Mouse (Mus musculus): ENCODE data around the gene Wipf2. TPM values are rescaled to one million over a fixed set of nuclear protein-coding genes. Genes with fewer than 3 reads are reported as not detected.

Wipf2 gene
- polyA plus RNA-seq, 1 experiment: 11.3 TPM

- H3K4me1 ChIP-seq (ENCODE audit: control insufficient read depth, insufficient read depth, low read length): no peaks in the 10 kb centered on the region; the same call in 1 of the 2 replicates
- H3K4me3 ChIP-seq (replicated peaks; ENCODE audit: control insufficient read depth, low read depth, low read length): peak overlapping the region; percentile 88
- under 1% methylated on average over 38 of the region's 39 CpGs for WGBS
- H3K27ac ChIP-seq (ENCODE audit: control insufficient read depth, insufficient read depth, low read depth, low read length, poor library complexity): peak overlapping the region; percentile 75
- TF ChIP-seq CTCF (IDR thresholded peaks at IDR 0.05; ENCODE audit: control insufficient read depth, insufficient read depth, low read length) (no peak), POLR2A (IDR thresholded peaks at IDR 0.05; ENCODE audit: borderline replicate concordance, control insufficient read depth, low read depth, low read length) (no peak)
Observed at GRCm38 (mm10) chr11:98863751-98864429, 452 bp downstream of the Wipf2 start.

DNA sequence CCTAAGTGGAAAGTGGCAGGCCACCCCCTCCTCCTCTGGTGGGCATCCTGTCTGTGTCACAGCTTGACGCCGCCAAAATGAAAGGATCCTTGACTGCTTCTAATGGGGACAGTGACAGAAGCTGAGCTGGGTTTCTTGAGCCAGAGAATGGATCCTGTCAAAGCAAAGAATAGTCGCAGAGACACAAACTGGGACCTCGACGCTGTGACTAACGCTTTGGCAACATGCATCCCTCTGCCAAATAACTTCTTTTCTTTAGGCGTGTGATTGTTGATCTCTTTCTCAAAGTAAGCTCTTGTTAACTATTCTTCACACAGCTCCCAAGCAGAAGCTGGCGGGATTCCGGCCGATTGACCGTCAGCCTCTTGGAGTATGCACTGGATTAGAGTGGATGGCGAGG lies 3.9 kb downstream of the Wipf2 start:
- Histone ChIP-seq H3K4me3 (replicated peaks; ENCODE audit: control insufficient read depth, low read depth, low read length) (no peak overlapping the region), H3K27ac (ENCODE audit: control insufficient read depth, insufficient read depth, low read depth, low read length, poor library complexity) (no peak overlapping the region), H3K4me1 (ENCODE audit: control insufficient read depth, insufficient read depth, low read length) (no peaks in the 10 kb centered on the region; the same call in 1 of the 2 replicates)
- 94% methylated on average over 12 of the region's 12 CpGs for WGBS
- no peak for TF ChIP-seq POLR2A (IDR thresholded peaks at IDR 0.05; ENCODE audit: borderline replicate concordance, control insufficient read depth, low read depth, low read length)
- TF ChIP-seq CTCF (IDR thresholded peaks at IDR 0.05; ENCODE audit: control insufficient read depth, insufficient read depth, low read length): no peak

DNA sequence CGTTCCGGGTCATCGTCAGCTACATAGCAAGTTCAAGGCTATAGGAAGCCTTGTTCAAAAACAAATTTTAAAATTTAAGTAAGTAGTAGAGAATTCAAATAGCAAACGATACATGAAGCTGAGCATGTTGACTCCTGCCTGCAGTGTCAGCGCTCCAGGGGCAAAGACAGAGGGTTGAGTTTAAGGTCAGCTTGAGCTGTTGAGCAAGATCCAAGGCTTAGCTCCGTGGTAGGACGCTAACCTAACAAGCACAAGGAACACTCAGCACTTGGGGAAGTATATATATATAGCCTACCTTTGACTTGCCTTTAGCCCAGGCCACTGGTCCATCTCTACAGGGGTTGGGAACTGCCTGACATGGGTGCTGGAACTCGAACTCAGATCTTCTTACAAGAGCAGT lies 6.5 kb downstream of the Wipf2 start:
- H3K4me3 ChIP-seq (replicated peaks; ENCODE audit: control insufficient read depth, low read depth, low read length): no peak overlapping the region
- 79% methylated on average over 8 of the region's 8 CpGs for WGBS
- no peak for TF ChIP-seq CTCF (IDR thresholded peaks at IDR 0.05; ENCODE audit: control insufficient read depth, insufficient read depth, low read length)
- TF ChIP-seq POLR2A (IDR thresholded peaks at IDR 0.05; ENCODE audit: borderline replicate concordance, control insufficient read depth, low read depth, low read length): no peak
- no peak overlapping the region for H3K27ac ChIP-seq (ENCODE audit: control insufficient read depth, insufficient read depth, low read depth, low read length, poor library complexity)
- H3K4me1 ChIP-seq (ENCODE audit: control insufficient read depth, insufficient read depth, low read length): no peaks in the 10 kb centered on the region; the same call in 1 of the 2 replicates

DNA sequence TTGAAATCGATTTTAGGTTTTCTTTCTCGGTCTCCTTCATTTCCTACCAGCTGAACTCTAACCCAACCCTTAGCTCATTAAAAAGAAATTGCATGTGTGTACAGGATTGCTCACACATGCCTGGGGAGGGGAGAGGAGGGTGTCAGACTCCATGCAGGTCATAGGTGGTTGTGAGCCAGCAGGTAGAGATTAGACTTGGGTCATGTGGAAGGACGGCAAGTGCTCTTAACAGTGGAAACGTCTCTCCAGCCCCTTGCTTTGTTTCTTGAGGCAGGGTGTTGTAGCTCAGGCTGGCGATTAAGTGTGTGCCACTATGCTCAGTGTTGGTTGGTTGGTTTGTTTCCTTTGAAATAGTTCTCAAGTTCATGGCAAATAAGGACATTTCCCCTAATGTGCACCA lies 7.4 kb downstream of the Wipf2 start:
- 72% methylated on average over 5 of the region's 5 CpGs for WGBS
- no peaks in the 10 kb centered on the region; the same call in 1 of the 2 replicates for H3K4me1 ChIP-seq (ENCODE audit: control insufficient read depth, insufficient read depth, low read length)
- H3K4me3 ChIP-seq (replicated peaks; ENCODE audit: control insufficient read depth, low read depth, low read length): no peak overlapping the region
- H3K27ac ChIP-seq (ENCODE audit: control insufficient read depth, insufficient read depth, low read depth, low read length, poor library complexity): no peak overlapping the region
- TF ChIP-seq CTCF (IDR thresholded peaks at IDR 0.05; ENCODE audit: control insufficient read depth, insufficient read depth, low read length) (no peak), POLR2A (IDR thresholded peaks at IDR 0.05; ENCODE audit: borderline replicate concordance, control insufficient read depth, low read depth, low read length) (no peak)

DNA sequence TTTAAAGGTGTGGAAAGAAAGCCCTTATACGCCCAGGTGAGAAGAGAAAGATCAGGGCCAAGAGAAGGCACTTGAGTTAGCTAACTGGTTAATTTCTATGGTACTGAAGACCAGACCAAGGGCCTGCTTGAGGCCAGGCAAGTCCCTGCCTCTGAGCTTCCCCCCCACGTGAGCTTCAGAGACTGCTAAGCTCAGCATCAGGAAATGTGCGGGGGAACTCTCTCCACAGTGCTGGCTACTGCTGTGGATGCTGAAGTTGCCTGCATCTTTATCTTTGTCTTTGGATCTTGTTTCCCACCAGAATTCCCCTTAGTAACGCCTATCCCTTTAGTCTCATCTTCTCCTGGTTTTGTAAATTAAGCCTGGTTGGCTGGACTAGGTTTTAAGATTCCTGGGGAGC lies 8.0 kb downstream of the Wipf2 start:
- no peak overlapping the region for H3K4me3 ChIP-seq (replicated peaks; ENCODE audit: control insufficient read depth, low read depth, low read length)

DNA sequence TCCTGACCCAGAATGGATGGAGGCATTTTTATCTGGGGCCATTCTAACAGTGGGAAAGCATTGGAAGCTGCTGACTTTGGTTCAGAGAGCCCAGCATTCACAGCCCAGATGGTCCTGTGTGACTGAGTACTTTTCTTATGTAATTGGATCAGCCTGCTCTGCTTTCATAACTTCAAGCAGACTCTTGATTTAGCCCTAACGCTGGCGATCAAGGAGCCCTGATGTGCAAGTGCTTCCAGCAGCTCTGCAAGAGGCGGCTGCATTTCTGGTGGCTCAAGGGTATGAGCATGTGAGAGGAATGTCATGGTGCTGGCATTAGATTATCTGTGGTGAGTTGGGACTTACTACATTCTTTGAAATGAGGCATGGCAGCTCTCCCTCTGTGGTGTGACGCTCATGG lies 8.6 kb downstream of the Wipf2 start:
- H3K4me1 ChIP-seq (ENCODE audit: control insufficient read depth, insufficient read depth, low read length): no peaks in the 10 kb centered on the region; the same call in 1 of the 2 replicates
- no peak overlapping the region for H3K27ac ChIP-seq (ENCODE audit: control insufficient read depth, insufficient read depth, low read depth, low read length, poor library complexity)
- H3K4me3 ChIP-seq (replicated peaks; ENCODE audit: control insufficient read depth, low read depth, low read length): no peak overlapping the region
- TF ChIP-seq POLR2A (IDR thresholded peaks at IDR 0.05; ENCODE audit: borderline replicate concordance, control insufficient read depth, low read depth, low read length) (no peak), CTCF (IDR thresholded peaks at IDR 0.05; ENCODE audit: control insufficient read depth, insufficient read depth, low read length) (no peak)
- 76% methylated on average over 4 of the region's 4 CpGs for WGBS

More for the DNA sequence above, 8.0 kb downstream of the Wipf2 start:
- Histone ChIP-seq H3K27ac (ENCODE audit: control insufficient read depth, insufficient read depth, low read depth, low read length, poor library complexity) (no peak overlapping the region), H3K4me1 (ENCODE audit: control insufficient read depth, insufficient read depth, low read length) (no peaks in the 10 kb centered on the region; the same call in 1 of the 2 replicates)
- TF ChIP-seq POLR2A (IDR thresholded peaks at IDR 0.05; ENCODE audit: borderline replicate concordance, control insufficient read depth, low read depth, low read length): no peak
- no peak for TF ChIP-seq CTCF (IDR thresholded peaks at IDR 0.05; ENCODE audit: control insufficient read depth, insufficient read depth, low read length)
- 65% methylated on average over 4 of the region's 4 CpGs for WGBS

- H3K4me3 ChIP-seq (replicated peaks; ENCODE audit: control insufficient read depth, low read depth, low read length): no peak overlapping the region
- 51% methylated on average over 9 of the region's 9 CpGs for WGBS
- H3K27ac ChIP-seq (ENCODE audit: control insufficient read depth, insufficient read depth, low read depth, low read length, poor library complexity): no peak overlapping the region
- H3K4me1 ChIP-seq (ENCODE audit: control insufficient read depth, insufficient read depth, low read length): no peaks in the 10 kb centered on the region; the same call in 1 of the 2 replicates
- TF ChIP-seq POLR2A (IDR thresholded peaks at IDR 0.05; ENCODE audit: borderline replicate concordance, control insufficient read depth, low read depth, low read length) (no peak), CTCF (IDR thresholded peaks at IDR 0.05; ENCODE audit: control insufficient read depth, insufficient read depth, low read length) (no peak)
Observed at GRCm38 (mm10) chr11:98873900-98874299, 10.5 kb downstream of the Wipf2 start.

DNA sequence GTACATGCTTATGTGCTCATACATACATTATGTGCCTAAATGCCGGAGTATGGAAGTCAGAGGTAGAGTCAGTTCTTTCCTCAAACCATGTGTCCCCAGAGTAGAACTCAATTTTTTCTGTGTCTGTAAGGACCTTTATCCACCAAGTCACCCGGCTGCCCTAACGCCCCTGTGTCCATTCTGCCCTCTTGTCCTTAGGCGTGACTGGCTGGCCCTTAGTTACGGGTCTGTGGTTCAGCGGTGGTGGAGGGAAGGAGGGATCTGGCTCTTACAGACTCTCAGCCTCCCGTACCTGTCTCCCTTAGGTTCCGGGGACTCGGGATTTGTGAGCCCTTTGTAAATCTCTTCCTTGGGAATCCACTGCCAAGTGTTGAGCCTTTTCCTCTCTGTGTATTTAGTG lies 13.6 kb downstream of the Wipf2 start:
- TF ChIP-seq POLR2A (IDR thresholded peaks at IDR 0.05; ENCODE audit: borderline replicate concordance, control insufficient read depth, low read depth, low read length) (no peak), CTCF (IDR thresholded peaks at IDR 0.05; ENCODE audit: control insufficient read depth, insufficient read depth, low read length) (no peak)
- no peak overlapping the region for H3K27ac ChIP-seq (ENCODE audit: control insufficient read depth, insufficient read depth, low read depth, low read length, poor library complexity)
- H3K4me1 ChIP-seq (ENCODE audit: control insufficient read depth, insufficient read depth, low read length): no peaks in the 10 kb centered on the region
- no peak overlapping the region for H3K4me3 ChIP-seq (replicated peaks; ENCODE audit: control insufficient read depth, low read depth, low read length)
- WGBS: 90% methylated on average over 9 of the region's 9 CpGs
